ENCODE assay signal across 8 mouse cellular contexts in genomic region chr3:142743973-142744898, GRCm38 (mm10). TPM values are rescaled to one million over a fixed set of nuclear protein-coding genes. Genes with fewer than 3 reads are reported as not detected.
DNase-seq lines count a peak whose midpoint lies in the region; ATAC-seq and TF ChIP-seq lines count a peak whose summit lies in the region.

No protein-coding gene starts in this region.

- H3K4me2 ChIP-seq in forebrain, embryonic 13.5 days = no peak overlapping the region
- H3K4me2 ChIP-seq in kidney, embryonic 15.5 days = no peak overlapping the region
- H3K4me2 ChIP-seq in stomach, embryonic 14.5 days (replicated peaks; ENCODE audit: low read depth, low read length) = no peak overlapping the region

- no peaks in the 10 kb centered on the region for H3K36me3 ChIP-seq in thymus, adult 2 months (ENCODE audit: control insufficient read depth, insufficient read depth, low read length)
- no peaks in the 10 kb centered on the region for H3K36me3 ChIP-seq in forebrain, embryonic 13.5 days (ENCODE audit: poor library complexity, severe bottlenecking)
- H3K36me3 ChIP-seq in kidney, embryonic 15.5 days = no peaks in the 10 kb centered on the region
- H3K36me3 ChIP-seq in stomach, embryonic 14.5 days (ENCODE audit: control insufficient read depth, insufficient read depth, low read length) = no peaks in the 10 kb centered on the region

- H3K9me3 ChIP-seq in forebrain, embryonic 13.5 days (replicated peaks) = no peaks in the 10 kb centered on the region
- no peaks in the 10 kb centered on the region for H3K9me3 ChIP-seq in kidney, embryonic 15.5 days (replicated peaks)
- H3K9me3 ChIP-seq in stomach, embryonic 14.5 days (ENCODE audit: control insufficient read depth, low read depth, low read length) = no peaks in the 10 kb centered on the region

- no peaks in the 10 kb centered on the region for H3K27me3 ChIP-seq in thymus, adult 2 months (ENCODE audit: control insufficient read depth, insufficient read depth, low read length)
- no peaks in the 10 kb centered on the region for H3K27me3 ChIP-seq in forebrain, embryonic 13.5 days
- no peaks in the 10 kb centered on the region for H3K27me3 ChIP-seq in kidney, embryonic 15.5 days
- H3K27me3 ChIP-seq in stomach, embryonic 14.5 days (ENCODE audit: control insufficient read depth, insufficient read depth, low read length) = no peaks in the 10 kb centered on the region

- no peak for TF ChIP-seq POLR2A in thymus, adult 2 months (IDR thresholded peaks at IDR 0.05; ENCODE audit: control insufficient read depth, extremely low read depth, insufficient read depth, low read length, poor library complexity)

- no peak overlapping the region for H3K4me3 ChIP-seq in thymus, adult 2 months (ENCODE audit: control insufficient read depth, insufficient read depth, low read length)
- no peak overlapping the region for H3K4me3 ChIP-seq in forebrain, embryonic 13.5 days
- H3K4me3 ChIP-seq in kidney, embryonic 15.5 days (replicated peaks) = no peak overlapping the region
- no peak overlapping the region for H3K4me3 ChIP-seq in stomach, embryonic 14.5 days (ENCODE audit: low read depth, low read length)

- peak; percentile 58 for ATAC-seq in forebrain, embryonic 13.5 days
- peak; percentile 30; the same call in 1 of the 2 replicates for ATAC-seq in kidney, embryonic 15.5 days (replicated peaks; ENCODE audit: low FRiP score)
- ATAC-seq in megakaryocyte, adult 5-6 weeks (ENCODE audit: poor library complexity, severe bottlenecking) = peak; percentile 87
- ATAC-seq in stomach, embryonic 14.5 days (ENCODE audit: insufficient number of reproducible peaks, insufficient read depth, low FRiP score, low read depth) = 0 out of 2 replicates have a peak, but pooled peaks have one; percentile 42

- H3K27ac ChIP-seq in thymus, adult 2 months (ENCODE audit: control insufficient read depth, insufficient read depth, low read length) = no peak overlapping the region
- H3K27ac ChIP-seq in forebrain, embryonic 13.5 days = no peak overlapping the region
- no peak overlapping the region for H3K27ac ChIP-seq in kidney, embryonic 15.5 days
- no peak overlapping the region for H3K27ac ChIP-seq in stomach, embryonic 14.5 days (ENCODE audit: low read length)

- no peak overlapping the region for H3K9ac ChIP-seq in forebrain, embryonic 13.5 days
- no peak overlapping the region for H3K9ac ChIP-seq in kidney, embryonic 15.5 days
- H3K9ac ChIP-seq in stomach, embryonic 14.5 days (replicated peaks; ENCODE audit: low read depth, low read length) = no peak overlapping the region

- DNase-seq in thymus, adult 2 months = peak; percentile 15
- DNase-seq in thymus, adult 18-20 months = no peak
- peak; percentile 86 for DNase-seq in brain, adult 2 months (ENCODE audit: low read depth, low spot score)
- no peak for DNase-seq in left cerebral cortex, adult 8-10 months (ENCODE audit: low spot score in 2 of 2)

- H3K4me1 ChIP-seq in thymus, adult 2 months (replicated peaks; ENCODE audit: control insufficient read depth, insufficient read depth, low read length) = peaks cover 3% of the 10 kb centered on the region
- no peaks in the 10 kb centered on the region for H3K4me1 ChIP-seq in forebrain, embryonic 13.5 days
- H3K4me1 ChIP-seq in kidney, embryonic 15.5 days = no peaks in the 10 kb centered on the region
- H3K4me1 ChIP-seq in stomach, embryonic 14.5 days (ENCODE audit: control insufficient read depth, insufficient read depth, low read length) = no peaks in the 10 kb centered on the region

- no peak for TF ChIP-seq CTCF in thymus, adult 2 months (IDR thresholded peaks at IDR 0.05; ENCODE audit: borderline replicate concordance, control insufficient read depth, extremely low read depth, insufficient read depth, low read length, poor library complexity)

- 70% methylated on average over 21 of the region's 21 CpGs for WGBS in thymus, adult 2 months
- WGBS in forebrain, embryonic 13.5 days = 62% methylated on average over 21 of the region's 21 CpGs
- WGBS in kidney, embryonic 15.5 days = 63% methylated on average over 21 of the region's 21 CpGs
- WGBS in stomach, embryonic 14.5 days = 61% methylated on average over 21 of the region's 21 CpGs

RNA-seq across cellular contexts. Expression of gene Gtf2b, which starts 20.6 kb away (rescaled TPM):
- polyA plus RNA-seq in thymus, adult 2 months (2012; rRNA removed) = 35.8 and 40.2 TPM in 2 replicates
- polyA plus RNA-seq in forebrain, embryonic 13.5 days (2015; fragmentation: Nextera tagmentation; extraction: Ambion mirVana) = 102 and 104 TPM in 2 replicates
- polyA plus RNA-seq in kidney, embryonic 15.5 days (2015; fragmentation: Nextera tagmentation; extraction: Ambion mirVana) = 77.2 and 79.6 TPM in 2 replicates
- total RNA-seq in megakaryocyte, adult 5-6 weeks (2015) = 85.6 and 86.5 TPM in 2 replicates
- 126 and 133 TPM in 2 replicates for total RNA-seq in megakaryocyte, adult 5-6 weeks (2017)
- 78.5 and 78.8 TPM in 2 replicates for polyA plus RNA-seq in stomach, embryonic 14.5 days (2014; fragmentation: Nextera tagmentation; extraction: Ambion mirVana)
- 10 to 100 TPM; 37.2 to 45.1 (median 40.0) TPM for total RNA-seq in left cerebral cortex, adult 8-10 months (2022)

RNA-seq across cellular contexts. Expression of gene Kyat3, which starts 43.4 kb away (rescaled TPM):
- 3.1 and 3.4 TPM in 2 replicates for polyA plus RNA-seq in thymus, adult 2 months (2012; rRNA removed)
- polyA plus RNA-seq in forebrain, embryonic 13.5 days (2015; fragmentation: Nextera tagmentation; extraction: Ambion mirVana) = 6.7 and 6.9 TPM in 2 replicates
- 24.9 and 25.0 TPM in 2 replicates for polyA plus RNA-seq in kidney, embryonic 15.5 days (2015; fragmentation: Nextera tagmentation; extraction: Ambion mirVana)
- total RNA-seq in megakaryocyte, adult 5-6 weeks (2015) = 6.8 and 9.2 TPM in 2 replicates
- 8.3 and 10.2 TPM in 2 replicates for total RNA-seq in megakaryocyte, adult 5-6 weeks (2017)
- polyA plus RNA-seq in stomach, embryonic 14.5 days (2014; fragmentation: Nextera tagmentation; extraction: Ambion mirVana) = 17.4 and 17.7 TPM in 2 replicates
- 1 to 10 TPM; 7.7 to 9.0 (median 8.3) TPM for total RNA-seq in left cerebral cortex, adult 8-10 months (2022)

Comparison
In these comparisons a context has a peak if more than half of its experiments do, and no peak if none do; other contexts are left out.
1. DNase-seq: peak in thymus, adult 2 months (single experiment) and brain, adult 2 months (single experiment); none in thymus, adult 18-20 months (0 of 2) and left cerebral cortex, adult 8-10 months (0 of 2).
2. ATAC-seq: peak in every context shown above with its lines; median percentile 87 in megakaryocyte, adult 5-6 weeks; 58 in forebrain, embryonic 13.5 days; 42 in stomach, embryonic 14.5 days; 30 in kidney, embryonic 15.5 days.